Mouse (Mus musculus): ENCODE measurements around the gene Hspb1.

GRCm38 (mm10) chr5:135892589-135893351, 5.1 kb downstream of the Hspb1 start:
- no peak for TF ChIP-seq CEBPB (IDR thresholded peaks at IDR 0.05; ENCODE audit: low read depth)
- no peak for TF ChIP-seq CTCF (IDR thresholded peaks at IDR 0.05; ENCODE audit: control insufficient read depth, insufficient read depth, insufficient read length)
- no peak for TF ChIP-seq MYOG (IDR thresholded peaks at IDR 0.05; ENCODE audit: control insufficient read depth, extremely low read depth, insufficient read length)
